Mouse (Mus musculus) intestine, embryonic 14.5 days (tissue): ENCODE data around the gene Mplkip. TPM values are rescaled to one million over a fixed set of nuclear protein-coding genes. Genes with fewer than 3 reads are reported as not detected.

Experiments used
- ATAC-seq: fragments of 200-750 bp; cut with Nextera tagmentation; replicated peaks from 2 replicates; pipeline ENCODE4 v1.8.0; 2017; ENCODE audit warnings: low read depth, moderate number of reproducible peaks, moderate TSS enrichment, moderate library complexity; ENCODE audit not compliant: low FRiP score, low TSS enrichment
- DNase-seq: peaks from one replicate; pipeline ENCODE4 v3.0.0-alpha.2; 2018; ENCODE audit warnings: low spot score
- H3K27ac ChIP-seq: fragments of 300-500 bp; sonication (generic); 2 replicates; pipeline ENCODE4 v1.5.1; 2014; ENCODE audit warnings: low read depth, mild to moderate bottlenecking, control low read depth
- H3K27me3 ChIP-seq: fragments of 300-500 bp; sonication (generic); replicated peaks from 2 replicates; pipeline ENCODE4 v1.6.1; 2014; ENCODE audit warnings: low read length, control low read depth; ENCODE audit not compliant: control insufficient read depth, insufficient read depth
- H3K36me3 ChIP-seq: fragments of 300-500 bp; sonication (generic); 2 replicates; pipeline ENCODE4 v1.6.1; 2014; ENCODE audit warnings: low read length, control low read depth; ENCODE audit not compliant: control insufficient read depth, insufficient read depth
- H3K4me1 ChIP-seq: fragments of 300-500 bp; sonication (generic); replicated peaks from 2 replicates; pipeline ENCODE4 v1.6.1; 2014; ENCODE audit warnings: low read length, control low read depth, mixed read lengths; ENCODE audit not compliant: control insufficient read depth, insufficient read depth
- H3K4me2 ChIP-seq: fragments of 300-500 bp; sonication (generic); 2 replicates; pipeline ENCODE4 v1.6.1; 2014; ENCODE audit warnings: low read length
- H3K4me3 ChIP-seq: fragments of 300-500 bp; sonication (generic); 2 replicates; pipeline ENCODE4 v1.5.1; 2014; ENCODE audit warnings: low read depth, low read length, control low read depth, mixed read lengths
- H3K9ac ChIP-seq: fragments of 300-500 bp; sonication (generic); 2 replicates; pipeline ENCODE4 v1.6.1; 2014; ENCODE audit warnings: mild to moderate bottlenecking, low read length
- H3K9me3 ChIP-seq: fragments of 300-500 bp; sonication (generic); 2 replicates; pipeline ENCODE4 v1.6.1; 2016; ENCODE audit warnings: low read length, control low read depth; ENCODE audit not compliant: control insufficient read depth
- WGBS: fragments of 180-500 bp; shearing (Covaris S2); extraction: QIAGEN DNeasy Blood & Tissue Kit; methylation state at CpG from one replicate; pipeline ENCODE4 v1.1.7; 2014; 5-methylcytosine and 5-hydroxymethylcytosine counted together
- microRNA counts: library from miRNA; unstranded; fragments of <30 nt; microRNA quantifications from one replicate; lab custom pipeline; 2016
- microRNA-seq: library from miRNA; unstranded; fragments of <30 nt; microRNA quantifications from one replicate; pipeline ENCODE4, GENCODE M21; 2016
- polyA plus RNA-seq: library from polyadenylated mRNA; unstranded; fragments of >200 nt; fragmentation: Nextera tagmentation; extraction: Ambion mirVana; gene quantifications from 2 replicates; pipeline ENCODE4 v1.2.1, GENCODE M21; 2014

Gene Mplkip
- polyA plus RNA-seq, 1 experiment from 2014 or later = 50.4 TPM

DNA sequence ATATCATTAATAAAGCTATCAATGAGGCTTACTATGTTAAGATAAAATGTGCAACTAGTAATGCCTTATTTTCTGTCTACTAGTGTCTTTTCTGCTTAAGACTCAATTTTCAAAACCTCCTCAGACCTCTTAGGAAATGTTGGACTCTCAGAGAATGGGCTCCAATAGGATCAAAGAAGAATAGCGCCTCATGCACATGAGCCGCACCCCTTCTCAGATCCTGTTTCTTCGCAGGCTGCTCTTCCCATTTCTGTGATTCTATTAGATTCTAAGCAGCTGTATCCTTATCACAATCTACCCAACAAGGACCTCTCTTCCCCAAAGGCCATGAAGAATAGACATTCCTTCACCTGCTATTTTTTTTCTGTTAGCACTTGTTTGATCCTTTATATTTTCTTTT lies 33.8 kb downstream of the Mplkip start:
- Histone ChIP-seq H3K4me2 (no peak overlapping the region), H3K4me3 (no peak overlapping the region), H3K27me3 (no peaks in the 10 kb centered on the region), H3K36me3 (peaks cover 20% of the 10 kb centered on the region), H3K27ac (no peak overlapping the region), H3K4me1 (no peaks in the 10 kb centered on the region), H3K9me3 (no peaks in the 10 kb centered on the region), H3K9ac (no peak overlapping the region)
- 94% methylated on average over 3 of the region's 3 CpGs for WGBS
- DNase-seq (no peak), ATAC-seq (no peak)

MicroRNA genes within 50 kb of the gene (microRNA counts, 519-probe panel; counts per million panel counts)
- not detected for microRNA mmu-miR-466i (lab: Ali Mortazavi, UCI)

Small RNA genes lying within 50 kb of the gene (microRNA-seq; reads per million reads assigned to microRNA genes)
- not detected for gene Mir466i

Other genes starting within 250 kb of the Mplkip start
- gene Sugct, start 361 bp downstream of the Mplkip start, polyA plus RNA-seq = 3.7 and 3.9 TPM in 2 replicates
- gene Cdk13, start 109.9 kb downstream of the Mplkip start, polyA plus RNA-seq = 19.6 and 20.9 TPM in 2 replicates
- gene Rala, start 249.0 kb downstream of the Mplkip start, polyA plus RNA-seq = 83.7 and 95.5 TPM in 2 replicates